Mouse (Mus musculus): ENCODE measurements around the gene Eml1.

- no peak for TF ChIP-seq CTCF (conservative IDR thresholded peaks at IDR 0.05; ENCODE audit: low read length)
- TF ChIP-seq NANOG (IDR thresholded peaks at IDR 0.05; ENCODE audit: borderline replicate concordance, low read length), result no peak
- no peak for TF ChIP-seq POU5F1 (IDR thresholded peaks at IDR 0.05; ENCODE audit: borderline replicate concordance, low read length)
Observed at GRCm38 (mm10) chr12:108410416-108411208, 39.9 kb downstream of the Eml1 start.
